Mouse (Mus musculus) C2C12 (cell line): ENCODE results near the gene Btbd10.

Source experiments
- CEBPB ChIP-seq: IDR thresholded peaks from one replicate; pipeline ENCODE4 v1.6.1; 2011; ENCODE audit warnings: low read depth, mild to moderate bottlenecking, control low read depth, moderate library complexity
- CTCF ChIP-seq: IDR thresholded peaks from one replicate; pipeline ENCODE4 v1.5.1; 2011; ENCODE audit not compliant: control insufficient read depth, insufficient read depth, insufficient read length

- TF ChIP-seq CTCF (no peak), CEBPB (no peak)
These were observed 89.9 kb downstream of the Btbd10 start for GRCm38 (mm10) chr7:113279246-113279645.
